ENCODE assay signal across 8 mouse cellular contexts in genomic region chr12:16896073-16896789, GRCm38 (mm10). TPM values are rescaled to one million over a fixed set of nuclear protein-coding genes. Genes with fewer than 3 reads are reported as not detected.
A peak's percentile ranks its signal among the peaks of the same experiment; 100 is the strongest.
DNase-seq lines count a peak whose midpoint lies in the region; ATAC-seq and TF ChIP-seq lines count a peak whose summit lies in the region.

No protein-coding gene starts in this region.

- H3K4me2 ChIP-seq in forebrain, embryonic 11.5 days (ENCODE audit: low read depth, low read length, severe bottlenecking), result peak overlapping the region; percentile 59
- peak overlapping the region; percentile 82 for H3K4me2 ChIP-seq in intestine, embryonic 15.5 days (replicated peaks)

- no peaks in the 10 kb centered on the region for H3K27me3 ChIP-seq in MEL (ENCODE audit: control insufficient read depth in 1 of 2, insufficient read depth in 2 of 2, low read length in 2 of 2)
- H3K27me3 ChIP-seq in forebrain, embryonic 11.5 days (ENCODE audit: control insufficient read depth, insufficient read depth, low read length), result no peaks in the 10 kb centered on the region
- no peaks in the 10 kb centered on the region for H3K27me3 ChIP-seq in intestine, embryonic 15.5 days (replicated peaks)

- intact Hi-C loops in gastrocnemius, adult 2 months (cut with DNase I), result loop anchor here (5.0 kb wide), 2 partner anchors 36 to 74 kb away; no protein-coding TSS in a partner anchor
- intact Hi-C loops in gastrocnemius, postnatal 14 days (cut with DNase I; ENCODE audit: low total_unique reads), result no loop called here

- peaks cover 0 to 51% of the 10 kb centered on the region in 2 experiments; a peak in 2 of 4 replicates for H3K36me3 ChIP-seq in MEL (ENCODE audit: control insufficient read depth in 1 of 2, insufficient read depth in 2 of 2, low read length in 2 of 2)
- H3K36me3 ChIP-seq in forebrain, embryonic 11.5 days (ENCODE audit: control insufficient read depth, insufficient read depth, low read length), result no peaks in the 10 kb centered on the region
- no peaks in the 10 kb centered on the region for H3K36me3 ChIP-seq in intestine, embryonic 15.5 days

- H3K9me3 ChIP-seq in MEL (replicated peaks; ENCODE audit: insufficient read depth, low read length), result no peaks in the 10 kb centered on the region
- no peaks in the 10 kb centered on the region for H3K9me3 ChIP-seq in forebrain, embryonic 11.5 days (ENCODE audit: control insufficient read depth, low read length)
- H3K9me3 ChIP-seq in intestine, embryonic 15.5 days, result no peaks in the 10 kb centered on the region

- peak overlapping the region; percentile 99 for H3K27ac ChIP-seq in gastrocnemius, adult 2 months
- peak overlapping the region; percentile 65 for H3K27ac ChIP-seq in MEL (ENCODE audit: control insufficient read depth, low read depth, low read length)
- H3K27ac ChIP-seq in forebrain, embryonic 11.5 days (ENCODE audit: low read depth, low read length), result no peak overlapping the region
- H3K27ac ChIP-seq in intestine, embryonic 15.5 days, result 0 out of 2 replicates have a peak overlapping the region, but pooled peaks have one; percentile 97

- peak; percentile 46 for DNase-seq in gastrocnemius, adult 2 months
- no peak for DNase-seq in gastrocnemius, postnatal 14 days
- peak; percentile 56 for DNase-seq in MEL (ENCODE audit: low read depth, low spot score)
- DNase-seq in forebrain, embryonic 11.5 days (ENCODE audit: low spot score), result no peak
- peak; percentile 15 for DNase-seq in neural tube, embryonic 10.5 days (ENCODE audit: extremely low spot score, low spot score)
- no peak for DNase-seq in spleen, postnatal 4 days (ENCODE audit: low spot score in 2 of 2)
- no peak for DNase-seq in testis, postnatal 10 days (ENCODE audit: low spot score)

- H3K9ac ChIP-seq in MEL (ENCODE audit: control insufficient read depth, low read depth, low read length, poor library complexity, severe bottlenecking), result peak overlapping the region; percentile 96
- peak overlapping the region; percentile 88 for H3K9ac ChIP-seq in forebrain, embryonic 11.5 days (ENCODE audit: low read length)
- H3K9ac ChIP-seq in intestine, embryonic 15.5 days, result peak overlapping the region; percentile 93

- WGBS in forebrain, embryonic 11.5 days, result 38% methylated on average over 8 of the region's 8 CpGs
- WGBS in intestine, embryonic 15.5 days, result 6% methylated on average over 8 of the region's 8 CpGs

- peaks cover 40% of the 10 kb centered on the region for H3K79me2 ChIP-seq in MEL (ENCODE audit: control insufficient read depth, insufficient read depth, low read length, poor library complexity)

- H3K4me1 ChIP-seq in MEL (ENCODE audit: control insufficient read depth in 1 of 2, insufficient read depth in 2 of 2, low read length in 2 of 2), result peaks cover 32 to 34% of the 10 kb centered on the region in 2 experiments
- peaks cover 6% of the 10 kb centered on the region for H3K4me1 ChIP-seq in forebrain, embryonic 11.5 days (replicated peaks; ENCODE audit: control insufficient read depth, insufficient read depth, low read length)
- H3K4me1 ChIP-seq in intestine, embryonic 15.5 days (replicated peaks), result peaks cover 19% of the 10 kb centered on the region; the same call in 1 of the 2 replicates

- no peak for TF ChIP-seq RAD21 in MEL (IDR thresholded peaks at IDR 0.05; ENCODE audit: low read depth, low read length)

- peak overlapping the region; percentile 99 for H3K4me3 ChIP-seq in gastrocnemius, adult 2 months
- peak overlapping the region; percentile 74 to 100 for H3K4me3 ChIP-seq in MEL (ENCODE audit: control insufficient read depth in 1 of 2, insufficient read depth in 1 of 2, low read depth in 2 of 2, low read length in 2 of 2)
- peak overlapping the region; percentile 92 for H3K4me3 ChIP-seq in forebrain, embryonic 11.5 days (ENCODE audit: low read depth, low read length)
- H3K4me3 ChIP-seq in intestine, embryonic 15.5 days (replicated peaks), result peak overlapping the region; percentile 91

- no peak for ATAC-seq in forebrain, embryonic 11.5 days (replicated peaks; ENCODE audit: low FRiP score)
- ATAC-seq in intestine, embryonic 15.5 days, result no peak

- TF ChIP-seq CTCF in gastrocnemius, adult 2 months (IDR thresholded peaks at IDR 0.05), result no peak
- TF ChIP-seq CTCF in MEL (IDR thresholded peaks at IDR 0.05 in 2 of 3, conservative IDR thresholded peaks at IDR 0.05 in 1 of 3; ENCODE audit: control insufficient read depth in 1 of 3, insufficient read depth in 1 of 3, low read depth in 2 of 3, low read length in 3 of 3, poor library complexity in 1 of 3, severe bottlenecking in 1 of 3), result no peak

- no peak for TF ChIP-seq POLR2A in MEL (IDR thresholded peaks at IDR 0.05; ENCODE audit: control insufficient read depth in 1 of 2, insufficient read depth in 1 of 2, low read depth in 1 of 2, low read length in 2 of 2, poor library complexity in 1 of 2)

- 0 out of 4 replicates have a peak, but pooled peaks of 1 of the 2 experiments have one; percentile 4 for TF ChIP-seq EP300 in MEL (IDR thresholded peaks at IDR 0.05; ENCODE audit: low read depth in 1 of 2, low read length in 2 of 2)

TF ChIP-seq in MEL, 35 proteins besides CTCF, POLR2A, EP300 and RAD21:
- TF ChIP-seq UBTF (IDR thresholded peaks at IDR 0.05; ENCODE audit: borderline replicate concordance, insufficient read depth, low read depth, low read length) (no peak), ETS1 (IDR thresholded peaks at IDR 0.05; ENCODE audit: low read depth, low read length) (0 out of 2 replicates have a peak, but pooled peaks have one; percentile 20), MYB (IDR thresholded peaks at IDR 0.05; ENCODE audit: low read depth, low read length) (0 out of 2 replicates have a peak, but pooled peaks have one; percentile 32), POLR2AphosphoS5 (IDR thresholded peaks at IDR 0.05; ENCODE audit: borderline replicate concordance, low read depth, low read length) (no peak), ZNF384 (IDR thresholded peaks at IDR 0.05; ENCODE audit: low read depth, low read length) (peak; percentile 55; the same call in 1 of the 2 replicates), POLR2AphosphoS2 (IDR thresholded peaks at IDR 0.05; ENCODE audit: low read length) (0 out of 2 replicates have a peak, but pooled peaks have one; percentile 6), CHD1 (IDR thresholded peaks at IDR 0.05; ENCODE audit: low read depth, low read length) (no peak), MAFK (IDR thresholded peaks at IDR 0.05; ENCODE audit: borderline replicate concordance, low read depth, low read length) (no peak)

RNA-seq across cellular contexts. Expression of gene Rock2, which starts 1.5 kb away (rescaled TPM):
- total RNA-seq in gastrocnemius, adult 2 months (2021), result 100 to 1,000 TPM in 1 of 2 experiments, 10 to 100 TPM in 1; 86.0 to 103 TPM
- 10 to 100 TPM; 71.6 to 76.3 TPM for total RNA-seq in gastrocnemius, postnatal 14 days (2021)
- total RNA-seq in MEL (2012; rRNA removed), result 10.9 and 12.2 TPM in 2 replicates
- 10 to 100 TPM; 14.4 to 46.4 TPM for polyA plus RNA-seq in MEL (2012; ENCODE audit: insufficient read depth in 1 of 2, insufficient read length in 2 of 2, low read depth in 1 of 2, low replicate concordance in 2 of 2, missing spikeins in 1 of 2)
- 15.8 and 17.9 TPM in 2 replicates for polyA plus RNA-seq in forebrain, embryonic 11.5 days (2014; fragmentation: Nextera tagmentation; extraction: Ambion mirVana)
- polyA plus RNA-seq in intestine, embryonic 15.5 days (2015; fragmentation: Nextera tagmentation; extraction: Ambion mirVana), result 17.9 and 19.7 TPM in 2 replicates

Comparison
In these comparisons a context has a peak if more than half of its experiments do, and no peak if none do; other contexts are left out.
1. DNase-seq: peak in gastrocnemius, adult 2 months (single experiment), MEL (single experiment) and neural tube, embryonic 10.5 days (single experiment); none in gastrocnemius, postnatal 14 days (single experiment), forebrain, embryonic 11.5 days (single experiment), spleen, postnatal 4 days (0 of 2) and testis, postnatal 10 days (single experiment).
2. Peak in every context shown above with its lines, with median percentiles within 50 percentile points of each other: H3K4me3 ChIP-seq and H3K9ac ChIP-seq.